Mouse (Mus musculus) C2C12 (cell line): ENCODE measurements at regions not wholly inside any gene's neighbourhood (a gene's known extent, or its start where the extent isn't known, plus 50 kb on each side); places are given as distances from the start of the nearest gene placed in this dataset.

Experiments
- CTCF ChIP-seq: IDR thresholded peaks from one replicate; pipeline ENCODE4 v1.5.1; 2011; ENCODE audit not compliant: control insufficient read depth, insufficient read depth, insufficient read length
- MAX ChIP-seq: IDR thresholded peaks from one replicate; pipeline ENCODE4 v1.6.1; 2011; ENCODE audit warnings: mild to moderate bottlenecking, control low read depth

DNA sequence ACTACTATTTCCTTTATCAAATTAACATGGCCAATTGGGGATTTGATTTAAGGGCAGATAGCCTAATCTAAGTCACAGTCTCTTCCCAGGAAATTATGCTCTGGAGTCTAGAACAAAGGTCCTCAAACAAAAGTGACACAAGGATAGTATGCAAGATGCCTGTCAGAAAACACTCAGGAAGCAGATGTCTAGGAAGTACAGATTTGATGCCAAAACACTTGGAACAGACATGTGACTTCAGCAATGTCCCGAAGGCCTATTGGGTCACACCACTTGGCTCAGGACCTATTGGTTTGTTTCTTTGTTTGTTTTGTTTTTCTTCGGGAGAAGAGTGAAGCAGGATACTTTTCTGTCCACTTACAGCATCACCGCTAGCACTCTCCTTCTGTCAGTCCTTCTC, 105.7 kb upstream of the Kirrel3 start:
- TF ChIP-seq CTCF, result no peak
- no peak for TF ChIP-seq MAX
